Mouse (Mus musculus): ENCODE results near the gene Ambra1. TPM values are rescaled to one million over a fixed set of nuclear protein-coding genes. Genes with fewer than 3 reads are reported as not detected.
"Not testable (repeated sequence)": the region's sequence is repeated elsewhere in the genome, so short reads cannot be mapped to it uniquely, and the experiment has no call there.

The Ambra1 gene
- total RNA-seq (2021), result 10 to 100 TPM; 51.1 to 52.3 TPM
- long read RNA-seq, full-length matches to known transcripts, result 12 of 39 reads
- long read RNA-seq, partial matches to known transcripts, result 15 of 39 reads
- long read RNA-seq, other reads (novel, unspliced or antisense), result 12 of 39 reads

DNA sequence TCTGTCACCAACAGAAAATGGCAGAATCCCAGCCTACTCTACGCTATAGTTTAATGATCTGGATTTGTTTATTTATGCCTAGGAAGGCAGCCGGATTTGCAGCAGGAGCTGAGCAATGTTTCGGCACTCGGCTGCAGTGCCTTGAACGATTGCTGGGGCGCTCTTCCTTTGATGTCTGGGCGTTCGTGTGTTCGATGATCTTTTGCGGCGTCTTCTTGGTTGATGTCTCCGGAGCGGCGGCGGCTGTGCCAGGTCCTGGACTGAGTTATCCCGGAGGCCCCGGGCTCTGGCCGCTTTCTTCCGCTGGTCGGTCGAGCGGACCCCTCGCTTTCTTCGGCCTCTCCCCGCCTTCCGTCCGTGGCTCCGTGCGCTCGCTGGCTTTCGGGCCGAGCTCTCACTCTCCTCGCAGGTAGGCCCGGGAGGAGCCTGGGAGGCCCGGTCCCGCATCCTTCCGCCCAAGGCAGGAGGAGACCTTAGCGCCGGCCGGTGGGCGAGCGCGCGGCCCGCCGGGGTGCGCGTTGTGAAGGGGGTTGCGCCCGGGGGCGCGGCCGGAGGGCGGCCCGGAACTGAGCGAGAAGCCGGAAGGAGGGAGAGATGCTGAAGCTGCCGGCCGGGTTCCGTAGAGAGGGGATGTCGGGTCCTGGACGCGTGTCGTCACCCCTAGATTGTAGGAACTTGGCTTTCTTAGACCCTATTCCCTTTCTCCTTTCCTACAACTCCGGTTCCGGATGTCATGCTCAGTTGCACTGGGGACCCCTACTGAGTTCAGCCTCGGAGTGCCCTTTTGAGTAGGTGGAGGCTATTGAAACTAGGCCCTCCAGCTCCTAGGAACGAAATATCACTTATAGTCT, at the start of gene Ambra1:
Gene Ambra1 (plus strand): TSS at position 164 of the 851 bp plus-strand sequence.
- DNase-seq (ENCODE audit: low spot score in 2 of 2), result peak; percentile 82 to 93

DNA sequence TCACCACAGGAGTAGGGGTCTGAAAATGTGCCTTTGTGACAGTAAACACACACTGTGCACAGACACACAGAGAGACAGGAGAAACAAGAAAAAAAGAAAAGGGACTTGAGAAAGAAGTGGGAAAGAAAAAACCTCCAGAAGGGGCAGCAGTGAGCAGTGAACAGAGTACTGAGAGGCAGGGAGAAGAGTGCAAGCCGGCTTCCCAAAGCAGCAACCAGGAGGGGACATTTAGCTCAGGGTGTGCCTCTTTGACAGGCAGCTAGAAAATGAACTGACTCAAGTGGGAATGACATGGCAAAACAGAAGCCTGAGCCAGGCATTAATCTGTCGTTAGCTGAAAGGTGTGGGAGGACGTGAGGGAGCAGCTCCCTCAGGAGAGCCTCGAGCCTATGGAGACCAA, 47.1 kb upstream of the Ambra1 start:
- DNase-seq (ENCODE audit: low spot score in 2 of 2), result peak; percentile 44 to 75

DNA sequence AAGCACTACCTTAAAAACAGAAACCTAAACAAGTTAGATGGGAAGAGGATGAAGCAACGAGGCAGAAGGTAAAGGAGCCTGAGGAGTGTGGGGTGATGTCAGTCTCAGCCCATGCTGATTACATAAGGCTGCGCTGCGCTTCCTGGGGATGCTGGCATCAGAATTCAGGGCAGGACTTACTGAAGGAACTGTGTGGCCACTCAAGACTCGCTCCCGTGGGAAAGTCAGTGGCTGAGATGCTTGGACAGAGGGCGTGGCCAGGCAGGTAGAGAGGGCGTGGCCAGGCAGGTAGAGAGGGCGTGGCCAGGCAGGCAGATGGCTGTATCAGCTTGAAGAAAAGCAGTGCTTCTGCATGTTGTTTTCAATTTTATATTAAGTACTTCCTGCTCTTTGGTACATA, 46.0 kb upstream of the Ambra1 start:
- DNase-seq (ENCODE audit: low spot score in 2 of 2), result no peak

DNA sequence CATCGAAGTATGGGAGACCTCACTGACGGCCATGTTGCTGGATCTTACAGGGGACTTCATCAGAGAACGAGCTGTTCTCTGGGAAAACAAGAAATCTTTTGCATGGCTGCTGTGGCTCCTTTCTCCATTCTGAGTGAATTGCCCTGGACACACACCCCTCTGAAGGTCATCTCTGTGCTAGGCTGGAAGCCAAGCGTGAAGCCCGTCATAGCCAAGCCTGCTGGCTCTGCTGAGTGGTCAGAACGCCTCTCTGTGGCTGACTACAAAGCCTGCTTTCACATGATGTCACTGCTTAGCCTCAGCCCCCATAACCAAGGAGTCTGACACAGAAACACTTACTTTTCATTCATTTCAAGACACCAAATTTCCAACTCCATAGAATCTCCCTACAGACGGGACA, 40.5 kb upstream of the Ambra1 start:
- peak in 1 of 2 experiments; percentile 59 for DNase-seq (ENCODE audit: low spot score in 2 of 2)

DNA sequence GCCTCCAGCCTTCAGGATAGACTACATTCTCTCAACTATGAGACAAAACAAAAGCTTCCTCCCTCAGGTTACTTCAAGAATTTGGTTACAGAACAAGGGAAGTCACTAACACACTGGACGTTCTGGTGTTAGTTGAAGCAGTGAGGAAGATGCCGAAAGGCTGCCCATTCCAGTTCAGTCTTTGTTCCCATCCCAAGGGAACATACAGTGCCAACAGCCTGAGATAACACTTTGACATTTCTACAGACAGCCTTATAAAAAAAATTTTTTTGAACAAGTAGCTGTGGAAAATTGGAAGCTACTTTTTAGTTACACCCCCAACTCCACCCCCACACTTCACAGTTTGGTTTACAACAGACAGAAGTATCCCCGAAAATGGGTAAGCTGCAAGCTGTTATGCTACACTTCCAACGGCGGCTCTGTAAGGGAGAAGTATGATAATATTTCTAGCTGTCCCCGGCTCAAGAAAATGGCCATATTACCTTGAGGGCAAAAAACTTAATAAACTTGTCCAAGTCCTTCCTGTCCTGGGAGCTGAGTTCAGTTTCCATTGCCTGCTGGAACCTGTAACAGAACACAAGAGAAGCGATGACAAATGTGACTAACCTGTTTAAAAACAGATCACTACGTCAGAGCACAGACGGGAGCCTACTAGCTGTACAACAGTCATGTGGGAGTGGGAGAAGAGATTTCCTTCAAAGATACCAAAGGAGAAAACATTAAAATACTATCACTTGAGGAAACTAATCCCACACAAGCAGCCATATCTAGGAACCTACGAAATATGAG, 34.3 kb upstream of the Ambra1 start:
- DNase-seq (ENCODE audit: low spot score in 2 of 2), result peak; percentile 53 to 78

DNA sequence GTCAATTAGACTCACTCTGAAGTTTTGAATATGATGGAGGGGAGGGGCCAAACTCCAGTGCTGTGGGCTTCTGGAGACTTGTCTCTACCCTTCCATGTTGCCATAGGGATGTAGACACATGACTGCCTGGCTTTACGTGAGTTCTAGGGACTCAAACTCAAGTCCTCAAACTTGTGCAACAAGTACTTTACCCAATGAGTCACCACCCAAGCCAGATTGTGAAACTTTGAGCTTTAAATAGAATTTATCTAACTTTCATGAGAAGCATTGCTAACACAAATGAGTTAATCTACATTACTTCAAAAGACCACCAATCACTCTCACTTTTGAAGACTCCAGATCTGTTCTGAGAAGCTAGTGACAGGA, 33.7 kb upstream of the Ambra1 start:
- no peak for DNase-seq (ENCODE audit: low spot score in 2 of 2)

DNA sequence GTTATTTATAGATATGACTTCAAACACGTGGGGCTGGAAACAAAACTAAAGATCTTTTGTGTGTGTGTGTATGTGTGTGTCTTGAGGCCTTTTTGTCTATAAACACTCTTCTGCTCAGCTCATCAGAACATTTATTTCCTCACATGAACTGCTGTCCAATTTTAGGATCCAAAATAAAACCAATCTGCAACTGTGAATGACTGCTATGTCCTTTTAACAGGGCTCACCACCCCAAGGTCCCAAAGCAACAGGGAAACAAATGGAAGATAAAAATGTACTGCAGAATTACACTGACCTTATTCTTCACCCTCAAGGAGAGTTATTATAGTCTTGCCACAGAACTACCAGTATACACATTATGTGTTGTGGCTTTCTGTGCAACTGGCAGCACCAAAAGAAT, 30.7 kb upstream of the Ambra1 start:
- no peak for DNase-seq (ENCODE audit: low spot score in 2 of 2)

DNA sequence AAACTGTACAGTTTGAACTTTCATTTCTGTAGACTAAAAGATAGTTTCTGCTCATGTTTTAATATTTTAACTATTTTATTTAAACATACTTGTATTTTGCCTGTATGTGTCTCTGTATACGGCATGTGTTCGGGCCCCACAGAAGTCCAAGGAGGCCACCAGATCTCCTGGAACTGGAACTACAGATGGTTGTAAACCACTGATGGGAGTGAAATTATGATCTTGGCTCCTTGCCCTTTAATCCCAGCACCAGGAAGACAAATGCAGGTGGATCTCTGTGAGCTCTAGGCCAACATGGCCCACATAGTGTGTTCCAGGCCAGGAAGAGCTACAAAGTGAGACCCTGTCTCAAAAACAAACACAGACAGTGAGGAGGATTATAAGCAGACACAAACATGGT, 28.6 kb upstream of the Ambra1 start:
- no peak for DNase-seq (ENCODE audit: low spot score in 2 of 2)

DNA sequence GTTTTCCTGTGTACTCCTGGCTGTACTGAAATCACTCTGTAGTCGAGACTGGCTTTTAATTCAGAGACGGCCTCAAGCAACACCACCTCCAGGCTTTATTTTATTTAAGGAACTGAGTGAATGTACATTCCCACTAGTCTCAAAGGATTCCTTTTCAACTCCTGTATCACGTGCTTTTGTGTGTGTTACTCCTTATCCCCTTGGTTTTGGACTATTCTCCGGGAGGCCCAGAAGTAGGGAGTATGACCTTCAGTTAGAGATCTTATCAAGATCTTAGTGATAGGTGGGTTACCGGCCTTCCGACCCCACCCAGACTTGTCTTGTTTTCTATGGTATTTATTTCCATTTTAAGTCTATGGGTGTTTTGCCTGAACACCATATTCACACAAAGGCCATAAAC, 24.2 kb upstream of the Ambra1 start:
- DNase-seq (ENCODE audit: low spot score in 2 of 2), result no peak

DNA sequence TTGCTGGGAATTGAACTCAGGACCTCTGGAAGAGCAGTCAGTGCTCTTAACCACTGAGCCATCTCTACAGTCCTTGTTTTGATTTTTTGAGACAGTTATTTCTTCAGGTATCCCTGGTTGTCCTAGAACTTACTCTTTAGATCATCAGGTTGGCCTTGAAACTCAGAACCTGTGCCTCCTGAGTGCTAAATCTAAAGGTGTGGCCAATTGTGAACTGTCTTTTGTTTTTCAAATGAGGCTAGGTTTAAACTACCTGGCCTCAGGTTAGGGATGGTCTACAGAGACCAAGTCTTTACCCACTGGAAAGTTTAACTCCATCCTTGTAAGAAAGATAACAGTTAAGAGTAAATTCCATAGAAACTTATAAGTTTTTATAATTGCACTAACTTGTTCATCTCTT, 23.5 kb upstream of the Ambra1 start:
- DNase-seq (ENCODE audit: low spot score in 2 of 2), result no peak

DNA sequence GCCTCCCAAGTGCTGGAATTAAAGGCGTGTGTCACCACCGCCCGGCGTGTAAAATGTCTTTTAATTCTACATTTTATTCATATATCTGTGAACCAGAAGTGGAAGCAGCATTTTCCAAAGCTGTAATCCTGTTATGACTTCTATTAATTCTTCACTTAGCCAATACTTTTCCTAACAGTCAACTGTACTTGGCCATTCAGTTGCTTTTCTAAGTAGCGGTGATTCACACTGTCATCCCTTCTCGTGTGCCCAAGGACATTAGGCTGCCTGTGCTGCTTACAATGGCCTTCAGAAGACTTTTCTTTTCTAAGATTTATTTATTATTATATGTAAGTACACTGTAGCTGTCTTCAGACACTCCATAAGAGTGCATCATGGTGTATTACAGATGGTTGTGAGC, 21.6 kb upstream of the Ambra1 start:
- DNase-seq (ENCODE audit: low spot score in 2 of 2), result no peak

DNA sequence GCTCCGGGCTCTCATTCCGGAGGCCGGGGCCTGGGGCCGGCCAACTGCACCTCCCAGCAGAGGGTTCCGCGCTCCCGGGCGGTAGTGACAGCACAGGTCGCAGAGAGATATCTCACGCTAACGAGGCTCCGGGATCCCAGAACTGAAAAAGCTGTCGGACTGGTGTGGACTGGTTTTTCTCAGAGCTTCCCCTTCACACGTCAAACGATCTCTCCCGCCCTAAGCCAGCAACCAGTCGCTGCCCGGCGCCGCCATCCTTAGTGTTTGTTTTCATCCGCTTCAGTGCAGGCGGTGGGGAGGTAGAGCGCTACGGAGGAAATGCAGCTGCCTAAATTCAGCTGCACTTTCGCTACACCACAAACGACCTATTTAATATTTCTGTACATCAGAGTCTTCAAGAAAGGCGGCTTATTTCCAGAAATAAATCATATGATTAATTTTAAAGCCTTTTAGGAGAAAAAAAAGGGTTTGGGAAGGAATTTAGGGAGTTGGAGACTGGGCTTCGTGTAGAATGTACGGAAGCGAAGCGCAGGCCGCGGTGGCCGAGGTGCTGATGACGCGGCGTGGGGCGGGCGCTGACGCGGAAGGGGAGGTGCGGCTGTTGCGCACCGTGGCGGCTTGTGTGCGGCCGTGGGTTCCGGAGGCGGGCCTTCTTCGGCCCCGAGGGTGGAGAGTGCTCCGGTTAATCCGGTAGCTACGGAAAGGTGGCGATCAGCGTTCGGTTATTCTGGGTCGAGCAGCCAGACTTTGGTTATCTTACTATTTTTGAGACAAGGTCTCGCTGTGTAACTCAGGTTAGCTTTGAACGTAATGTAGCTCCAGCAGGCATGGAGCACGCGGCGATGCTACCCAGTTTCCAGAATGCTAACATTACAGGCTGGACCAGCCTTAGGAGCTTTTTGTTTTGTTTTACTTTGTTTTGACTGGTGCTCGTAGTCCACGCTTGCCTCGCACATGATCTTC, 19.4 kb upstream of the Ambra1 start, which contains the start of the genes Atg13 and Harbi1:
Gene Atg13 (minus strand): TSS at position 305 of the 963 bp plus-strand sequence.
Gene Harbi1 (plus strand): TSS at position 581 of the 963 bp plus-strand sequence.
- peak; percentile 92 to 94 for DNase-seq (ENCODE audit: low spot score in 2 of 2)

DNA sequence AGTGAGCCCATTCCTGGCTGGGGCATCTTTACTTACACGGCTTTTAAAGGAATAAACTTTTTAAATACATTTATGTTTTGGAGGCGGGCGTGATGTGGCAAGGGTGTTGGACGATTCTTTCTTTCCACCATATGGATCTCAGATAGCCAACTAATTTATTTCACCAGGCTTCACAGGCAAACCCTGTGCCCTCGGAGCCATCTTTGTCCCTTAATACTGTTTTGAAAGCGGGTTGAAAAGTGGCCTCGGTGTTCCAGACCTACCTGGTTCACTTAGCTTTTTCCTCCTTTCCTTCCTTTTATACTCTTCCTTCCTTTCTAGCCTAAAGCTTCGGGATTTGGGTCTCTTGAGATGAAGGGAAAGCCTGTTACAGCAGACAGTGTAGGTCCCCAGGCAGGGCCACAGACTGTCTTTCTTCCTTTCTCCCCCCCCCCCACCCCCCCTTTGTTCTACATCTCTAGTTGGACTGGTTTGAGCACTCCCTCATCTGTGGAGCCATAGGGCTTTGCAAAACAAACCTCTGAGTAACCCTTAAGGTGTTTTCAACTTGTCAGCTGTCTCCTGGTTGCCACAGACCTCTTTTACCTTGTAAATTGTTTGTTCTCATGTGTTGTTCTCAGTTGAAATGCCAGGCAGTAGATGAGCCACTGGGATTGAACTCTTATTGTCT, 18.5 kb upstream of the Ambra1 start:
- peak in 1 of 2 experiments; percentile 16 for DNase-seq (ENCODE audit: low spot score in 2 of 2)

DNA sequence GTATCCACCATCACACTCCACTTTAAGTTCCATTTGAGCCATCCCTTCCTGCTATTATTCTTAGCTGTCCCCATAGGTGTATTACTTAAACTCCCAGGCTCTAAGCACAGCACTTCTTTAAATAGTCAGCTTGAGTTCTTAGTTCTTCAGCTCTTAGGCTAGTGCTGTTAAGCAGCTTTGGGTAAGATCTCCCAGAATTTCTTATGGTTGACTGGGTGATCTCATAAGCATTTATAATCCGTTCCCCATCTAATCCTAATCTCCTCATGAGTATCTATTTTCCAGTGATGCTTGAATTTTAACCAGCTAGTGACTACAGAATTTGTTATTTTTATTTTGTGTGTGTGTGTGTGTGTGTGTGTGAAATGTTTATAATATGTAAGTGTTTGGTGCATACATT, 15.0 kb upstream of the Ambra1 start:
- no peak for DNase-seq (ENCODE audit: low spot score in 2 of 2)

DNA sequence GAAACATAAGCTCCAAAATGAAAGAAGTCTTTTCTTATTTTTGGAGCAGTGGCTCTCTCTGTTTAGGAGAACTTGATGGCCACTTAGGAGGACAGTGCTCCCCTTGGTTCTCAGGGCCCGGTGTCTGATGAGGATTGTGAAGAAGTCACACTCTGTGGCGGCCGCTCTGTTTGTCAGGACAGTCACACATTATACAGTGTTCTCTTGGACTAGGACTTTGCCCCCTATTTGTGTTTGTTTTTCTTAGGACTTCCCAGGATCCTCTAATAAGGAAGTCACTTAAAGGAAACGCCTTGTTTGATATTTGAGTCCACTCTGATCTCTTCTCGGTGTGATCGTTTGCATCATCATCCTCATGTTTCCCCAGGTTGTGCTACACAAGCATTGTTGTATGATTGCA, 11.7 kb upstream of the Ambra1 start:
- no peak for DNase-seq (ENCODE audit: low spot score in 2 of 2)

DNA sequence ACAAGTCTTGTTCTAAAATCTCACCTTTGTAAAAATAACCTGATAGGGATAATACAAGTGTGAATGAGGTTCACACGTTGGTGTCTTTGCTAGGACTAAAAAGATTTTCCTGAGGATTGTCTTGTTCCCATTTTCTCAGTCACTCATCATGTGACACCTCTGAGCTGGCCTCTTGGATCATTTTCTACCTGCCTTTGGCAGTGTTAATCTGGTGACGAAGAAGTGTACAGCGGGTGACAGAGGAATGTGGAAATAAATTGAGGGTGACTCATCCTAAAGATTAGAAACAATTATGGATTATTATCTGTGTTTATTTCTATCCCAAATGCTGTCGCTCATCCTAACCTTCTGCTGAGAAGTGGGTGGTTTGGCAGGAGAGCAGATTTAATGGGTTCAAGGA, 6.6 kb upstream of the Ambra1 start:
- no peak for DNase-seq (ENCODE audit: low spot score in 2 of 2)

DNA sequence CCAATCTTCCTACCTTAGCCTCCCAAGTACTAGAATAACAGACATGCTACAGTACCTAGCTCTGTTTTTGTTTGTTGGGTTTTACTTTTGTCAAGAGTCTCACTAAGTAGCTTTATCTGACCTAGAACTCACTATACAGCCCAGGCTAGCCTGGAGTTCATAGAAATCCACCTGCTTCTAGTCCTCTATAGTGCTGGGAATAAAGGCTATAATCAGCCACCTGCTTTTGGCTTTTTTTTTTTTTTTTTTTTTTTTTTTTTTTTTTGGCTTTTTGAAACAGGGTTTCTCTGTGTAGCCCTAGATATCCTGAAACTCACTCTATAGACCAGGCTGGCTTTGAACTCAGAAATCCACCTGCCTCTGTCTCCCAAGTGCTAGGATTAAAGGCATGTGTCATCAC, 6.0 kb upstream of the Ambra1 start:
- DNase-seq (ENCODE audit: low spot score in 2 of 2), result no peak

DNA sequence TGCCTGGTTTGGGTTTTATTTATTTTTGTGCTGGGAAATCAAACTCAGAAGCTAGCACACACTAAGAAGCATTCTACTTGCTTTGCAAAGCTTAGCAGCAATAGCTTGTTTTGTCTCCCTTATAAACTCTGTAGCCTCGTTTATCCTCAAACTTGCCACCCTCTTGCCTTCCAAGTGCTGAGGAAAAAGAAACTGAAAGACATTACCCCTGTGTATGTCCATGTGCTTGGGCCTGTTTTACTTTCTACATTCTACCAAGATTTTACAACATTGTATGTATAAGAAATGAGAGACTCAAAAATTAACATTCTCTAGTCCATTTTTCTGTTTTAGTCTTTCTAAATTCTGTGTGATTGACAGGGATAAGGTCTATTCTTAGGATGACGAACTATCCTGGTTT, 5.2 kb upstream of the Ambra1 start:
- no peak for DNase-seq (ENCODE audit: low spot score in 2 of 2)

DNA sequence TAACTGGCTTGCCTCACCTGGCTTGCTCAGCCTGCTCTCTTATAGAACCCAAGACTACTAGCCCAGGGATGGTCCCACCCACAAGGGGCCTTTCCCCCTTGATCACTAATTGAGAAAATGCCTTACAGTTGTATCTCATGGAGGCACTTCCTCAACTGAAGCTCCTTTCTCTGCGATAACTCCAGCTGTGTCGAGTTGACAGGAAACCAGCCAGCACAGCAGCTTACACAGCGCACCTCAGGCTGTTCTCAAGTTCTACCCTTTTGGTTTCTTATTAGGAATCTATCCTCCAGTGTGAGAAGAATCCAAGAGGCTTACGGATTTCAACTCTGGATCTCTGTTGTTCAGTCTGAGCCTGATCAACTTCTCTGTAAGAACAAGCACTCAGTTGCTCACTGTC, 4.5 kb upstream of the Ambra1 start:
- not testable (repeated sequence) for DNase-seq (ENCODE audit: low spot score in 2 of 2)

DNA sequence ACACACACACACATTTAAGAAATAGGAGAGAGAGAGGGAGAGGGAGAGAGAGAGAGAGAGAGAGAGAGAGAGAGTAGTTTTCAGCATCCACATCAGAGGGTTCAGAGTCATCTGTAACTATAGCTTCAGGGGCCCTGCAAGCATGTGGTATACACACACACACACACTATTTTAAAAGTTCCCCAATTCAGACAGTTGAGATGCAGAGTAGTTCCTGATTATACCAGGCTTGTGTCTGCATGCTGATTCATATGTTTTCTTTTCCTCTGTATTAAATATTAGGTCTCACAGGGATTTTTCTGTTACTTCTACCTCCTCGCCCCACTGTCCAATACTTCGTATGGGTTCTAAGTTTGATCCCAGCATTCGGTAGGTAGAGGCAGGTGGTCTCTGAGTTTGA, 2.9 kb upstream of the Ambra1 start:
- DNase-seq (ENCODE audit: low spot score in 2 of 2), result no peak

Data from layer of hippocampus, adult 18-20 months (tissue).